Mouse (Mus musculus) intestine, embryonic 16.5 days (tissue): Measurements from ENCODE around the gene Scamp4. TPM values are rescaled to one million over a fixed set of nuclear protein-coding genes. Genes with fewer than 3 reads are reported as not detected.

ENCODE experiments used
- ATAC-seq: fragments of 200-750 bp; cut with Nextera tagmentation; 2 replicates; pipeline ENCODE4 v1.8.0; 2017; ENCODE audit warnings: moderate TSS enrichment, moderate library complexity
- H3K27ac ChIP-seq: fragments of 300-500 bp; sonication (generic); 2 replicates; pipeline ENCODE4 v1.5.1; 2014; ENCODE audit warnings: mild to moderate bottlenecking, low read length
- H3K27me3 ChIP-seq: fragments of 300-500 bp; sonication (generic); replicated peaks from 2 replicates; pipeline ENCODE4 v1.6.1; 2014; ENCODE audit warnings: low read length, control low read depth, mixed read lengths; ENCODE audit not compliant: control insufficient read depth, insufficient read depth
- H3K36me3 ChIP-seq: fragments of 300-500 bp; sonication (generic); 2 replicates; pipeline ENCODE4 v1.6.1; 2014; ENCODE audit warnings: low read length, control low read depth; ENCODE audit not compliant: control insufficient read depth, insufficient read depth
- H3K4me1 ChIP-seq: fragments of 300-500 bp; sonication (generic); 2 replicates; pipeline ENCODE4 v1.6.1; 2014; ENCODE audit warnings: low read length, control low read depth, mixed read lengths; ENCODE audit not compliant: control insufficient read depth, insufficient read depth
- H3K4me2 ChIP-seq: fragments of 300-500 bp; sonication (generic); 2 replicates; pipeline ENCODE4 v1.6.1; 2014; ENCODE audit warnings: low read depth, low read length, control low read depth
- H3K4me3 ChIP-seq: fragments of 300-500 bp; sonication (generic); 2 replicates; pipeline ENCODE4 v1.5.1; 2014; ENCODE audit warnings: mild to moderate bottlenecking, low read length
- H3K9ac ChIP-seq: fragments of 300-500 bp; sonication (generic); 2 replicates; pipeline ENCODE4 v1.6.1; 2014; ENCODE audit warnings: low read depth, low read length
- H3K9me3 ChIP-seq: fragments of 300-500 bp; sonication (generic); 2 replicates; pipeline ENCODE4 v1.6.1; 2016; ENCODE audit warnings: low read length, control low read depth; ENCODE audit not compliant: control insufficient read depth
- WGBS: fragments of 180-500 bp; shearing (Covaris S2); extraction: QIAGEN DNeasy Blood & Tissue Kit; methylation state at CpG from one replicate; pipeline ENCODE4 v1.1.7; 2014; 5-methylcytosine and 5-hydroxymethylcytosine counted together
- polyA plus RNA-seq: library from polyadenylated mRNA; unstranded; fragments of >200 nt; fragmentation: Nextera tagmentation; extraction: Ambion mirVana; gene quantifications from 2 replicates; pipeline ENCODE4 v1.2.1, GENCODE M21; 2015

The Scamp4 gene
- polyA plus RNA-seq, 1 experiment from 2014 or later = 127 TPM

GRCm38 (mm10) chr10:80654866-80655265 is 52.2 kb downstream of the Scamp4 start:
- no peaks in the 10 kb centered on the region for H3K9me3 ChIP-seq
- peak overlapping the region; percentile 95 for H3K9ac ChIP-seq
- ATAC-seq = no peak
- H3K27ac ChIP-seq = 0 out of 2 replicates have a peak overlapping the region, but pooled peaks have one; percentile 23
- H3K27me3 ChIP-seq = no peaks in the 10 kb centered on the region
- H3K36me3 ChIP-seq = no peaks in the 10 kb centered on the region
- H3K4me2 ChIP-seq = peak overlapping the region; percentile 91
- no peak overlapping the region; the same call in 1 of the 2 replicates for H3K4me3 ChIP-seq
- 79% methylated on average over 6 of the region's 6 CpGs for WGBS
- peaks cover 32% of the 10 kb centered on the region for H3K4me1 ChIP-seq

- Histone ChIP-seq H3K27ac (peak overlapping the region; percentile 63), H3K4me3 (peak overlapping the region; percentile 93), H3K36me3 (no peaks in the 10 kb centered on the region), H3K27me3 (no peaks in the 10 kb centered on the region), H3K9me3 (no peaks in the 10 kb centered on the region), H3K9ac (peak overlapping the region; percentile 95), H3K4me1 (peaks cover 32% of the 10 kb centered on the region), H3K4me2 (peak overlapping the region; percentile 91)
- ATAC-seq = peak; percentile 37
- 3% methylated on average over 12 of the region's 12 CpGs for WGBS
Measured at GRCm38 (mm10) chr10:80655406-80656129, 52.9 kb downstream of the Scamp4 start.

GRCm38 (mm10) chr10:80656130-80656862 is 53.6 kb downstream of the Scamp4 start:
- no peaks in the 10 kb centered on the region for H3K36me3 ChIP-seq
- H3K9ac ChIP-seq = peak overlapping the region; percentile 95
- peak overlapping the region; percentile 91 for H3K4me2 ChIP-seq
- peak overlapping the region; percentile 96 for H3K27ac ChIP-seq
- under 1% methylated on average over 71 of the region's 72 CpGs for WGBS
- H3K27me3 ChIP-seq = no peaks in the 10 kb centered on the region
- peak overlapping the region; percentile 93 for H3K4me3 ChIP-seq
- ATAC-seq = peak; percentile 84
- H3K9me3 ChIP-seq = no peaks in the 10 kb centered on the region
- H3K4me1 ChIP-seq = peaks cover 32% of the 10 kb centered on the region

GRCm38 (mm10) chr10:80656863-80657623 is 54.4 kb downstream of the Scamp4 start, which contains the start of gene Btbd2:
Gene Btbd2 (minus strand): TSS chr10:80657071.
- 21% methylated on average over 15 of the region's 15 CpGs for WGBS
- Histone ChIP-seq H3K4me1 (peaks cover 32% of the 10 kb centered on the region), H3K36me3 (no peaks in the 10 kb centered on the region), H3K9me3 (no peaks in the 10 kb centered on the region), H3K4me3 (peak within 1 kb of the TSS; percentile 93), H3K27me3 (no peaks in the 10 kb centered on the region), H3K4me2 (peak within 1 kb of the TSS; percentile 91), H3K9ac (peak within 1 kb of the TSS; percentile 95), H3K27ac (peak within 1 kb of the TSS; percentile 96)
- peak; percentile 47 for ATAC-seq

- no peak overlapping the region for H3K9ac ChIP-seq
- peak overlapping the region; percentile 59 for H3K27ac ChIP-seq
- no peaks in the 10 kb centered on the region for H3K9me3 ChIP-seq
- no peaks in the 10 kb centered on the region for H3K36me3 ChIP-seq
- WGBS = 81% methylated on average over 14 of the region's 14 CpGs
- ATAC-seq = no peak
- 0 out of 2 replicates have a peak overlapping the region, but pooled peaks have one; percentile 2 for H3K4me2 ChIP-seq
- no peaks in the 10 kb centered on the region for H3K27me3 ChIP-seq
- no peak overlapping the region for H3K4me3 ChIP-seq
- H3K4me1 ChIP-seq = peaks cover 32% of the 10 kb centered on the region
Measured at GRCm38 (mm10) chr10:80658194-80658840, 55.6 kb downstream of the Scamp4 start.

- Histone ChIP-seq H3K9me3 (no peaks in the 10 kb centered on the region), H3K4me2 (peak overlapping the region; percentile 26), H3K4me1 (peaks cover 31% of the 10 kb centered on the region), H3K4me3 (no peak overlapping the region), H3K36me3 (no peaks in the 10 kb centered on the region), H3K27me3 (no peaks in the 10 kb centered on the region), H3K27ac (peak overlapping the region; percentile 59), H3K9ac (no peak overlapping the region)
- peak; percentile 39 for ATAC-seq
- WGBS = 60% methylated on average over 4 of the region's 4 CpGs
Measured at GRCm38 (mm10) chr10:80658841-80659202, 56.1 kb downstream of the Scamp4 start.

- 12% methylated on average over 10 of the region's 10 CpGs for WGBS
- no peak for ATAC-seq
- Histone ChIP-seq H3K4me3 (peak overlapping the region; percentile 20; the same call in 1 of the 2 replicates), H3K27me3 (no peaks in the 10 kb centered on the region), H3K9me3 (no peaks in the 10 kb centered on the region), H3K27ac (peak overlapping the region; percentile 57), H3K36me3 (no peaks in the 10 kb centered on the region), H3K4me2 (peak overlapping the region; percentile 26), H3K4me1 (peaks cover 35% of the 10 kb centered on the region), H3K9ac (no peak overlapping the region)
Measured at GRCm38 (mm10) chr10:80659213-80659612, 56.5 kb downstream of the Scamp4 start.

GRCm38 (mm10) chr10:80661149-80661548 is 58.5 kb downstream of the Scamp4 start:
- no peak overlapping the region for H3K27ac ChIP-seq
- no peak overlapping the region for H3K9ac ChIP-seq
- no peak overlapping the region for H3K4me2 ChIP-seq
- no peak overlapping the region for H3K4me3 ChIP-seq
- no peak for ATAC-seq
- 39% methylated on average over 5 of the region's 5 CpGs for WGBS
- no peaks in the 10 kb centered on the region for H3K36me3 ChIP-seq
- no peaks in the 10 kb centered on the region for H3K9me3 ChIP-seq
- H3K27me3 ChIP-seq = no peaks in the 10 kb centered on the region
- H3K4me1 ChIP-seq = peaks cover 40% of the 10 kb centered on the region
